Mouse (Mus musculus) heart, postnatal 0 days (tissue): ENCODE data around the gene Ciao2a.

ENCODE experiments used
- CTCF ChIP-seq: IDR thresholded peaks from 2 replicates; pipeline ENCODE4 v1.5.1; 2016; ENCODE audit warnings: antibody characterized with exemption, control low read depth, low read depth
- EP300 ChIP-seq: IDR thresholded peaks from 2 replicates; pipeline ENCODE4 v1.6.1; 2016; ENCODE audit warnings: antibody characterized with exemption, low read depth

DNA sequence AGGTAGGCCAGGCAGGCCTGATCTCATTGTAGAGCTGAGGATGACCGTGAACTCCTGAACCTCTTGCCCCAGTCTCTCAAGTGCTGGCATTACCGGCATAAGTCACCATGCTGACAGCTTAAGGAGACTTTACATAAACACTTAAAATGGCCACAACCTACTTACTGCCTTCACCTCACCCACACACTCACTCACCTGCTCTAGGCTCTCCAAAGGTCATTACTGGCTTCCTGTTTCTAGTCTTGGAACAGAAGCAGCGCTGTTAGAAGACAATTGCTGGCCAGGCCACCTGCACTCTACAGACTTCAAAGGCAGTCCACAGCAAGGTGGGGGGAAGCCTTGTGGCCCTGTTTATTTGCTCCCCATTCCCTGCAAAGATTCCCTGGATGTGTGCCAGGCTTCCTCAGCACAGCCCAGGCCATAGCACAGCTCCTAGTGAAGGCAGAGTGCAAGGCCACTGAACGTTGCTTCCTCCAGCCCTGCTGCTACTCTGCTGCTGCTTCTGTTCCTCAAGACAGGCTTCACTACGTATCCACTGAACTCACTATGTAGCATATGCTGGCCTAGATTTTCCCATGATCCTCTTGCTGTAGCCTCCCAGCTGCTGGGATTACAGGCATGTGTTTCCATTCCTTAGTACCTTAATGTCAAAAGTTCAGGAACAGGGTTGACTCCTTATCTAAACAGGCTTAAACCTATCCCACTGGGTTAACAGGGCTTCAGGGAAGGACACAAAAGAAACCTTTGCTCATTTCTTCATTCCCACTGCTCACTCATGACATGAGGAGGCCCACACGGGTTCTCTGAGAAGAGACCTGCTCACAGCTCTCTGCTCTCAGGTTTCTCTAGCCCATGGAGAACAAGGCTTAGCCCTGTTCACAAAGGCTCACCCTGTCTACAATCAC lies 34.8 kb upstream of the Ciao2a start:
- no peak for TF ChIP-seq CTCF
- TF ChIP-seq EP300 = no peak
